Comparison of ENCODE assay signal across 9 mouse cellular contexts in genomic region chr9:22086012-22086411, GRCm38 (mm10). TPM values are rescaled to one million over a fixed set of nuclear protein-coding genes. Genes with fewer than 3 reads are reported as not detected.
DNase-seq lines count a peak whose midpoint lies in the region; ATAC-seq and TF ChIP-seq lines count a peak whose summit lies in the region.
"Had no signal": no experiment of that assay in that cellular context is flagged by ENCODE, and none has a peak within 500 bp of the region (broad histone marks: within the 10 kb centered on the region; RNA-seq: fewer than 3 reads in every experiment).

No protein-coding gene starts in this region.

- 67% methylated on average over 6 of the region's 6 CpGs for WGBS in heart, postnatal 0 days
- WGBS in hindbrain, embryonic 12.5 days, result 84% methylated on average over 6 of the region's 6 CpGs
- 78% methylated on average over 6 of the region's 6 CpGs for WGBS in midbrain, embryonic 12.5 days

- H3K27me3 ChIP-seq in heart, postnatal 0 days (ENCODE audit: control insufficient read depth, insufficient read depth, low read length), result no peaks in the 10 kb centered on the region
- H3K27me3 ChIP-seq in hindbrain, embryonic 12.5 days, result no peaks in the 10 kb centered on the region
- no peaks in the 10 kb centered on the region for H3K27me3 ChIP-seq in midbrain, embryonic 12.5 days
- H3K27me3 ChIP-seq: Patski had no signal

- no peaks in the 10 kb centered on the region for H3K9me3 ChIP-seq in heart, postnatal 0 days (replicated peaks; ENCODE audit: control insufficient read depth, low read length)
- H3K9me3 ChIP-seq in hindbrain, embryonic 12.5 days (replicated peaks), result no peaks in the 10 kb centered on the region
- H3K9me3 ChIP-seq in midbrain, embryonic 12.5 days, result no peaks in the 10 kb centered on the region

- H3K36me3 ChIP-seq in heart, postnatal 0 days (replicated peaks; ENCODE audit: control insufficient read depth, insufficient read depth, low read length), result 0 out of 2 replicates have a peak, but pooled peaks cover 4% of the 10 kb centered on the region
- H3K36me3 ChIP-seq in hindbrain, embryonic 12.5 days, result peaks cover 4% of the 10 kb centered on the region; the same call in 1 of the 2 replicates
- no peaks in the 10 kb centered on the region for H3K36me3 ChIP-seq in midbrain, embryonic 12.5 days

- DNase-seq in heart, postnatal 0 days (ENCODE audit: low spot score), result no peak
- no peak for DNase-seq in heart, adult 9 months (ENCODE audit: low spot score in 2 of 2)
- peak; percentile 29 for DNase-seq in Muller cell, postnatal 12 days (ENCODE audit: inconsistent ontology term)
- no peak for DNase-seq in layer of hippocampus, adult 18-20 months (ENCODE audit: low spot score in 2 of 2)
- DNase-seq in layer of hippocampus, postnatal 25 days (ENCODE audit: extremely low spot score in 1 of 2, low spot score in 1 of 2), result no peak
- no peak for DNase-seq in kidney, adult 18-20 months

- peak overlapping the region; percentile 88 for H3K4me3 ChIP-seq in heart, postnatal 0 days (ENCODE audit: low read depth, low read length)
- H3K4me3 ChIP-seq in hindbrain, embryonic 12.5 days, result peak overlapping the region; percentile 81
- peak overlapping the region; percentile 73 for H3K4me3 ChIP-seq in midbrain, embryonic 12.5 days

- no peak for TF ChIP-seq EP300 in heart, postnatal 0 days (IDR thresholded peaks at IDR 0.05; ENCODE audit: low read depth)

- peak overlapping the region; percentile 78 for H3K27ac ChIP-seq in heart, postnatal 0 days (ENCODE audit: low read depth)
- H3K27ac ChIP-seq in hindbrain, embryonic 12.5 days, result no peak overlapping the region
- H3K27ac ChIP-seq in midbrain, embryonic 12.5 days (replicated peaks), result no peak overlapping the region

- ATAC-seq in heart, postnatal 0 days (ENCODE audit: insufficient read depth, low read depth), result no peak
- ATAC-seq in hindbrain, embryonic 12.5 days (ENCODE audit: low FRiP score), result no peak
- no peak for ATAC-seq in midbrain, embryonic 12.5 days (ENCODE audit: low FRiP score, low read depth)

- H3K4me2 ChIP-seq in heart, postnatal 0 days (ENCODE audit: low read depth, low read length), result peak overlapping the region; percentile 84
- H3K4me2 ChIP-seq in hindbrain, embryonic 12.5 days (replicated peaks), result peak overlapping the region; percentile 61
- peak overlapping the region; percentile 81 for H3K4me2 ChIP-seq in midbrain, embryonic 12.5 days (replicated peaks)

- no peak for TF ChIP-seq CTCF in heart, postnatal 0 days (IDR thresholded peaks at IDR 0.05; ENCODE audit: low read depth)

- peaks cover 9% of the 10 kb centered on the region; the same call in 1 of the 2 replicates for H3K4me1 ChIP-seq in heart, postnatal 0 days (ENCODE audit: control insufficient read depth, insufficient read depth)
- peaks cover 7% of the 10 kb centered on the region for H3K4me1 ChIP-seq in hindbrain, embryonic 12.5 days
- peaks cover 15% of the 10 kb centered on the region for H3K4me1 ChIP-seq in midbrain, embryonic 12.5 days

- peak overlapping the region; percentile 77 for H3K9ac ChIP-seq in heart, postnatal 0 days (replicated peaks; ENCODE audit: low read depth, low read length)
- H3K9ac ChIP-seq in hindbrain, embryonic 12.5 days, result peak overlapping the region; percentile 80
- peak overlapping the region; percentile 70 for H3K9ac ChIP-seq in midbrain, embryonic 12.5 days (replicated peaks)

RNA-seq across cellular contexts. Expression of gene Ecsit, which starts 0.8 kb away (rescaled TPM):
- 106 and 138 TPM in 2 replicates for total RNA-seq in heart, postnatal 0 days (2014; rRNA removed; ENCODE audit: low replicate concordance)
- polyA plus RNA-seq in heart, postnatal 0 days (2015; fragmentation: Nextera tagmentation; extraction: Ambion mirVana), result 80.1 and 82.0 TPM in 2 replicates
- polyA plus RNA-seq in hindbrain, embryonic 12.5 days (2016; fragmentation: Nextera tagmentation; extraction: Ambion mirVana), result 37.1 and 40.0 TPM in 2 replicates
- polyA plus RNA-seq in midbrain, embryonic 12.5 days (2016; fragmentation: Nextera tagmentation; extraction: Ambion mirVana), result 35.6 and 40.7 TPM in 2 replicates
- total RNA-seq in layer of hippocampus, adult 18-20 months (2021), result 10 to 100 TPM; 49.8 to 51.3 TPM
- 10 to 100 TPM; 45.6 to 45.8 TPM for total RNA-seq in layer of hippocampus, postnatal 25 days (2021)

RNA-seq across cellular contexts. Expression of gene Cnn1, which starts 13.0 kb away (rescaled TPM):
- total RNA-seq in heart, postnatal 0 days (2014; rRNA removed; ENCODE audit: low replicate concordance), result 56.3 and 305 TPM in 2 replicates
- 41.3 and 53.5 TPM in 2 replicates for polyA plus RNA-seq in heart, postnatal 0 days (2015; fragmentation: Nextera tagmentation; extraction: Ambion mirVana)
- 1.9 and 3.1 TPM in 2 replicates for polyA plus RNA-seq in hindbrain, embryonic 12.5 days (2016; fragmentation: Nextera tagmentation; extraction: Ambion mirVana)
- polyA plus RNA-seq in midbrain, embryonic 12.5 days (2016; fragmentation: Nextera tagmentation; extraction: Ambion mirVana), result 6.7 TPM in 2 replicates
- total RNA-seq in layer of hippocampus, adult 18-20 months (2021), result under 1 TPM in 1 of 2 experiments, not detected in 1; 0.53 TPM
- total RNA-seq in layer of hippocampus, postnatal 25 days (2021), result 1 to 10 TPM in 1 of 2 experiments, under 1 TPM in 1; 0.32 to 1.2 TPM

RNA-seq across cellular contexts. Expression of gene Zfp653, which starts 14.8 kb away (rescaled TPM):
- total RNA-seq in heart, postnatal 0 days (2014; rRNA removed; ENCODE audit: low replicate concordance), result 26.1 and 27.4 TPM in 2 replicates
- polyA plus RNA-seq in heart, postnatal 0 days (2015; fragmentation: Nextera tagmentation; extraction: Ambion mirVana), result 4.0 and 4.3 TPM in 2 replicates
- 16.4 and 20.4 TPM in 2 replicates for polyA plus RNA-seq in hindbrain, embryonic 12.5 days (2016; fragmentation: Nextera tagmentation; extraction: Ambion mirVana)
- polyA plus RNA-seq in midbrain, embryonic 12.5 days (2016; fragmentation: Nextera tagmentation; extraction: Ambion mirVana), result 19.0 and 21.2 TPM in 2 replicates
- total RNA-seq in layer of hippocampus, adult 18-20 months (2021), result 10 to 100 TPM; 20.8 to 21.7 TPM
- total RNA-seq in layer of hippocampus, postnatal 25 days (2021), result 10 to 100 TPM; 17.9 to 22.1 TPM

RNA-seq across cellular contexts. Expression of gene Gm49318, which starts 15.0 kb away (rescaled TPM):
- not detected in 2 replicates for total RNA-seq in heart, postnatal 0 days (2014; rRNA removed; ENCODE audit: low replicate concordance)
- not detected in 2 replicates for polyA plus RNA-seq in heart, postnatal 0 days (2015; fragmentation: Nextera tagmentation; extraction: Ambion mirVana)
- not detected in 2 replicates for polyA plus RNA-seq in hindbrain, embryonic 12.5 days (2016; fragmentation: Nextera tagmentation; extraction: Ambion mirVana)
- not detected in 2 replicates for polyA plus RNA-seq in midbrain, embryonic 12.5 days (2016; fragmentation: Nextera tagmentation; extraction: Ambion mirVana)
- 1 to 10 TPM; 2.0 to 4.4 TPM for total RNA-seq in layer of hippocampus, adult 18-20 months (2021)
- 1 to 10 TPM; 1.2 to 3.9 TPM for total RNA-seq in layer of hippocampus, postnatal 25 days (2021)
- polyA plus RNA-seq: Patski had no signal

RNA-seq across cellular contexts. Expression of gene Elof1, which starts 31.0 kb away (rescaled TPM):
- total RNA-seq in heart, postnatal 0 days (2014; rRNA removed; ENCODE audit: low replicate concordance), result 86.6 and 132 TPM in 2 replicates
- 82.3 and 89.1 TPM in 2 replicates for polyA plus RNA-seq in heart, postnatal 0 days (2015; fragmentation: Nextera tagmentation; extraction: Ambion mirVana)
- polyA plus RNA-seq in hindbrain, embryonic 12.5 days (2016; fragmentation: Nextera tagmentation; extraction: Ambion mirVana), result 161 and 177 TPM in 2 replicates
- 178 and 187 TPM in 2 replicates for polyA plus RNA-seq in midbrain, embryonic 12.5 days (2016; fragmentation: Nextera tagmentation; extraction: Ambion mirVana)
- 10 to 100 TPM; 56.4 to 58.4 TPM for total RNA-seq in layer of hippocampus, adult 18-20 months (2021)
- total RNA-seq in layer of hippocampus, postnatal 25 days (2021), result 10 to 100 TPM; 53.1 to 57.9 TPM

Comparison
In these comparisons a context has a peak if more than half of its experiments do, and no peak if none do; other contexts are left out.
1. RNA of gene Cnn1, which starts 13.0 kb away (total RNA-seq): 56.3 to 305 TPM in heart, postnatal 0 days; 0.32 to 1.2 TPM in layer of hippocampus, postnatal 25 days and 0.53 TPM in layer of hippocampus, adult 18-20 months; every median in the first group is over 10 times any median in the second.
2. Peak in every context shown above with its lines, with median percentiles within 50 percentile points of each other: H3K4me2 ChIP-seq, H3K4me3 ChIP-seq and H3K9ac ChIP-seq.